Mouse (Mus musculus): ENCODE results near the gene Cldn11.

DNA sequence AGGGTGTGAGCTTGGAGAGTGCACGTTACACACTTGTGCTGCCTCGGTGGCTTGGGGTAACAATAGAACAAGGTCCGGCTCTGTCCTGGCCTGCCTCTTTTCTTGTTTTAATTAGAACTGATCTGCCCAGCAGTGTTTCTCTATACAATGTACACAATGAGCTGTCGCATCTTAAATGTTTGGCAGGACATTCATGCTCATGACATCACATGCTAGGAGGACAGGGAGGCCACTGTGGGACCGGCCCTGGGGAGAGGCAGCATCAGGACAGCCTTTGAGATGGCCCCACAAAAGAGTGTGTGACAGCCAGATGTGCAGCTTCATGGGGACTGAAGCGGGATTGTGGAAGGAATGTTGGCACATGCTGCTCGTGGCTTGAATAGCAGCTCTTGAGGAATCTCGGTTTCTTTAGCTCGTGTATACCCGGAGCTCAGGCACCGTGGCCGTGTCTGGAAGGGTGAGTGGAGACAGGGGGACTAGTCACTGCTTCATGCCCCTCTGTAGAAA is 16.7 kb downstream of the Cldn11 start:
- TF ChIP-seq CTCF (IDR thresholded peaks at IDR 0.05; ENCODE audit: borderline replicate concordance, insufficient read depth, low read depth, low read length), result no peak
- no peak for TF ChIP-seq POLR2A (IDR thresholded peaks at IDR 0.05; ENCODE audit: borderline replicate concordance, insufficient read depth, low read length)

All from cerebellum, adult 2 months (tissue).